Mouse (Mus musculus): Measurements from ENCODE around the gene Aurkb. TPM values are rescaled to one million over a fixed set of nuclear protein-coding genes. Genes with fewer than 3 reads are reported as not detected.

Aurkb gene
- polyA plus RNA-seq, 1 experiment = 42.9 TPM

GRCm38 (mm10) chr11:69059357-69059974 lies 14.0 kb downstream of the Aurkb start, which contains the start of gene Borcs6:
Borcs6 (plus strand) TSS chr11:69059717.
- no peaks in the 10 kb centered on the region for H3K36me3 ChIP-seq (ENCODE audit: control insufficient read depth, insufficient read depth, low read length)
- TF ChIP-seq POLR2A (IDR thresholded peaks at IDR 0.05; ENCODE audit: low read depth, low read length) (peak; percentile 62), CTCF (IDR thresholded peaks at IDR 0.05; ENCODE audit: extremely low read depth, insufficient read depth, insufficient read length, insufficient replicate concordance) (no peak)
- H3K27ac ChIP-seq (ENCODE audit: insufficient read depth, low read length) = peak within 1 kb of the TSS; percentile 88
- H3K27me3 ChIP-seq (ENCODE audit: control insufficient read depth, insufficient read depth, low read length) = no peaks in the 10 kb centered on the region
- peak within 1 kb of the TSS; percentile 92 for H3K4me3 ChIP-seq (ENCODE audit: extremely low read depth, insufficient read depth, insufficient read length)
- H3K4me1 ChIP-seq (ENCODE audit: control insufficient read depth, insufficient read depth, insufficient read length) = peaks cover 8% of the 10 kb centered on the region
- DNase-seq (ENCODE audit: low read depth in 1 of 2, low spot score in 2 of 2) = peak; percentile 93
- under 1% methylated on average over 61 of the region's 64 CpGs for WGBS

GRCm38 (mm10) chr11:69059975-69060411 lies 14.5 kb downstream of the Aurkb start:
- DNase-seq (ENCODE audit: low read depth in 1 of 2, low spot score in 2 of 2) = peak in 1 of 2 experiments; percentile 50
- WGBS = under 1% methylated on average over 48 of the region's 49 CpGs
- peak overlapping the region; percentile 88 for H3K27ac ChIP-seq (ENCODE audit: insufficient read depth, low read length)
- peaks cover 8% of the 10 kb centered on the region for H3K4me1 ChIP-seq (ENCODE audit: control insufficient read depth, insufficient read depth, insufficient read length)
- H3K27me3 ChIP-seq (ENCODE audit: control insufficient read depth, insufficient read depth, low read length) = no peaks in the 10 kb centered on the region
- no peaks in the 10 kb centered on the region for H3K36me3 ChIP-seq (ENCODE audit: control insufficient read depth, insufficient read depth, low read length)
- peak overlapping the region; percentile 92 for H3K4me3 ChIP-seq (ENCODE audit: extremely low read depth, insufficient read depth, insufficient read length)
- TF ChIP-seq POLR2A (IDR thresholded peaks at IDR 0.05; ENCODE audit: low read depth, low read length) (no peak), CTCF (IDR thresholded peaks at IDR 0.05; ENCODE audit: extremely low read depth, insufficient read depth, insufficient read length, insufficient replicate concordance) (no peak)

- H3K27ac ChIP-seq (ENCODE audit: insufficient read depth, low read length) = peak overlapping the region; percentile 88
- no peak for DNase-seq (ENCODE audit: low read depth in 1 of 2, low spot score in 2 of 2)
- TF ChIP-seq POLR2A (IDR thresholded peaks at IDR 0.05; ENCODE audit: low read depth, low read length) = no peak
- no peak for TF ChIP-seq CTCF (IDR thresholded peaks at IDR 0.05; ENCODE audit: extremely low read depth, insufficient read depth, insufficient read length, insufficient replicate concordance)
- H3K4me1 ChIP-seq (ENCODE audit: control insufficient read depth, insufficient read depth, insufficient read length) = peaks cover 8% of the 10 kb centered on the region
- H3K36me3 ChIP-seq (ENCODE audit: control insufficient read depth, insufficient read depth, low read length) = no peaks in the 10 kb centered on the region
- H3K27me3 ChIP-seq (ENCODE audit: control insufficient read depth, insufficient read depth, low read length) = no peaks in the 10 kb centered on the region
- peak overlapping the region; percentile 92 for H3K4me3 ChIP-seq (ENCODE audit: extremely low read depth, insufficient read depth, insufficient read length)
- WGBS = 9% methylated on average over 40 of the region's 40 CpGs
These were observed 15.2 kb downstream of the Aurkb start for GRCm38 (mm10) chr11:69060448-69061254.

- peaks cover 10% of the 10 kb centered on the region for H3K4me1 ChIP-seq (ENCODE audit: control insufficient read depth, insufficient read depth, insufficient read length)
- WGBS = 76% methylated on average over 17 of the region's 17 CpGs
- no peaks in the 10 kb centered on the region for H3K36me3 ChIP-seq (ENCODE audit: control insufficient read depth, insufficient read depth, low read length)
- peak overlapping the region; percentile 0; the same call in 1 of the 2 replicates for H3K4me3 ChIP-seq (ENCODE audit: extremely low read depth, insufficient read depth, insufficient read length)
- TF ChIP-seq POLR2A (IDR thresholded peaks at IDR 0.05; ENCODE audit: low read depth, low read length) = no peak
- no peak for TF ChIP-seq CTCF (IDR thresholded peaks at IDR 0.05; ENCODE audit: extremely low read depth, insufficient read depth, insufficient read length, insufficient replicate concordance)
- DNase-seq (ENCODE audit: low read depth in 1 of 2, low spot score in 2 of 2) = no peak
- no peak overlapping the region for H3K27ac ChIP-seq (ENCODE audit: insufficient read depth, low read length)
- H3K27me3 ChIP-seq (ENCODE audit: control insufficient read depth, insufficient read depth, low read length) = no peaks in the 10 kb centered on the region
These were observed 15.9 kb downstream of the Aurkb start for GRCm38 (mm10) chr11:69061255-69061912.

- TF ChIP-seq CTCF (IDR thresholded peaks at IDR 0.05; ENCODE audit: extremely low read depth, insufficient read depth, insufficient read length, insufficient replicate concordance) (no peak), POLR2A (IDR thresholded peaks at IDR 0.05; ENCODE audit: low read depth, low read length) (no peak)
- WGBS = 2% methylated on average over 17 of the region's 17 CpGs
- H3K4me1 ChIP-seq (ENCODE audit: control insufficient read depth, insufficient read depth, insufficient read length) = peaks cover 10% of the 10 kb centered on the region
- H3K27ac ChIP-seq (ENCODE audit: insufficient read depth, low read length) = no peak overlapping the region; the same call in 1 of the 2 replicates
- H3K36me3 ChIP-seq (ENCODE audit: control insufficient read depth, insufficient read depth, low read length) = no peaks in the 10 kb centered on the region
- H3K27me3 ChIP-seq (ENCODE audit: control insufficient read depth, insufficient read depth, low read length) = no peaks in the 10 kb centered on the region
- peak in 1 of 2 experiments; percentile 74 for DNase-seq (ENCODE audit: low read depth in 1 of 2, low spot score in 2 of 2)
- peak overlapping the region; percentile 7; the same call in 1 of the 2 replicates for H3K4me3 ChIP-seq (ENCODE audit: extremely low read depth, insufficient read depth, insufficient read length)
These were observed 16.8 kb downstream of the Aurkb start for GRCm38 (mm10) chr11:69062194-69062760.

- TF ChIP-seq CTCF (IDR thresholded peaks at IDR 0.05; ENCODE audit: extremely low read depth, insufficient read depth, insufficient read length, insufficient replicate concordance) (no peak), POLR2A (IDR thresholded peaks at IDR 0.05; ENCODE audit: low read depth, low read length) (no peak)
- H3K4me3 ChIP-seq (ENCODE audit: extremely low read depth, insufficient read depth, insufficient read length) = peak overlapping the region; percentile 82
- DNase-seq (ENCODE audit: low read depth in 1 of 2, low spot score in 2 of 2) = peak; percentile 86 to 89
- H3K4me1 ChIP-seq (ENCODE audit: control insufficient read depth, insufficient read depth, insufficient read length) = peaks cover 10% of the 10 kb centered on the region
- H3K36me3 ChIP-seq (ENCODE audit: control insufficient read depth, insufficient read depth, low read length) = no peaks in the 10 kb centered on the region
- peak overlapping the region; percentile 67 for H3K27ac ChIP-seq (ENCODE audit: insufficient read depth, low read length)
- no peaks in the 10 kb centered on the region for H3K27me3 ChIP-seq (ENCODE audit: control insufficient read depth, insufficient read depth, low read length)
- WGBS = under 1% methylated on average over 19 of the region's 19 CpGs
These were observed 17.3 kb downstream of the Aurkb start for GRCm38 (mm10) chr11:69062761-69063224.
